Mouse (Mus musculus): ENCODE results near the gene Pax3. TPM values are rescaled to one million over a fixed set of nuclear protein-coding genes. Genes with fewer than 3 reads are reported as not detected.

Pax3 gene
- polyA plus RNA-seq, 1 experiment from 2014 or later, result 0.09 TPM

DNA sequence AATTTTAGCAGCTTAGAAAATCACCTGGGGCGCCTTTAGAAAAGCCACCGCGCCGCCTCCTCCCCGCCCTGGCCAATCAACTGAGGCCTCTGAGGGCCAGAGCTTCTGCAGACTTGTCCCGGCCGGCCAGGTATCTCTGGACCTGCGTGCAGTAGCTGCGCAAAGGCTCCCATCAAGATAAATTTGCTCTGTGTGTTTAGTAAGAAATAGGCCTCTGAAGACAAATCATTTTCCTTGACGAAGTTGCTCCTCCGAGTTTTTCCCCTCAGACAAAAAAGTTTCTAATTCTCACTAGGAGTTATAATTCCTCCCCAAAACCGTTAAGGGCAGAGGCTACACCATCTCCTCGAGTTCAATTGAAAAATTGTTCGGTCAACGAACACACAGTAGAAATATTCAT lies 13.6 kb upstream of the Pax3 start:
- Histone ChIP-seq H3K36me3 (no peaks in the 10 kb centered on the region), H3K9me3 (no peaks in the 10 kb centered on the region), H3K4me1 (peaks cover under 1% of the 10 kb centered on the region; the same call in 1 of the 2 replicates), H3K9ac (no peak overlapping the region), H3K27ac (replicated peaks) (no peak overlapping the region), H3K27me3 (replicated peaks) (peaks cover 100% of the 10 kb centered on the region), H3K4me2 (no peak overlapping the region), H3K4me3 (no peak overlapping the region)
- no peak for ATAC-seq (ENCODE audit: extremely low read depth, insufficient number of reproducible peaks, low FRiP score, low TSS enrichment)
- 2% methylated on average over 15 of the region's 15 CpGs for WGBS

DNA sequence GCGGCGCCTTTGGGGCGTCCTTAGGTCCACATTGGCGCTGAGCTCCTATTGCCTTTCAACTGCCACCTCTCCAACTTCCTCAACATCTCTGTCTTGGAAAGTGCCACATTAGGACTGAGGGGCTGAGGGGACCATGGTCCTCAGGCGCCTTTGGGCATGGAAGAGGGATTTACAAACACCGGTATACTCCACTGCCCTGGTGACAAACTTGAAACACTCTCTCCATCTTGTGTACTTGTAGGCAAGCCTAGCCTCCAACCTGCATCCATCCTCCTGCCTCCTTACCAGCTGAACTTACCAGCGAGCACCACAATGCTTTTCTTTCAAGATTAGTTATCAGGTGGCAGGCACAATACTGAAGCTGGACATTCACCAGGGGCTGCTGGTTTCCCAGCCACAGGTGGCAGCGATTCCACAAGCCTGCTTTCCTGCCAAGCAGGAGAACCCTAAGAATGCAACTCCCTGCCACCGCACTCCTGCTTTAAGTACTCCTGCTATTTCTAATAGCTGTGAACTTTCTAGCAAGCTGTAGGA lies 11.4 kb upstream of the Pax3 start:
- no peak overlapping the region for H3K4me2 ChIP-seq
- ATAC-seq (ENCODE audit: extremely low read depth, insufficient number of reproducible peaks, low FRiP score, low TSS enrichment), result no peak
- no peak overlapping the region for H3K27ac ChIP-seq (replicated peaks)
- H3K27me3 ChIP-seq (replicated peaks), result peaks cover 100% of the 10 kb centered on the region
- peaks cover 7% of the 10 kb centered on the region for H3K4me1 ChIP-seq
- no peaks in the 10 kb centered on the region for H3K36me3 ChIP-seq
- 5% methylated on average over 9 of the region's 9 CpGs for WGBS
- H3K4me3 ChIP-seq, result no peak overlapping the region
- no peaks in the 10 kb centered on the region for H3K9me3 ChIP-seq
- H3K9ac ChIP-seq, result no peak overlapping the region

DNA sequence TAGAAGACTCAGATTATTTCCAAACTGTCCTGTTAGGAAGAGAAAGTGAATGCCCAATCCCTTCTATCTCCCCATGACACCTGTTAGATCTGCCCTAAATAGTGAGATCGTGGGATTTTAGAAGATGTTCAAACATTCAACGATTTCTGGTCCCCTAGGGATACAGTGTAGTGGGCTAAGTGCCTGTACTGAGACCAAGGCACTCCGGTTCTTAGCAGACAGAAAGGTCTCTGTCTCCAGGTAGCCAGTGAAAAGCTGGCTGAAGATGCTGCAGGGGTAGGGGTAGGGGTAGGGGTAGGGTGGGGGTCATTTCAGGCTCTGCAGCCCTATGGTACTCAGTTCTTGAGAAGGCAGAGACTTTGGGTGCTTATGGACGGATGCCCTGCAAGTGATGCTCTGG lies 7.4 kb upstream of the Pax3 start:
- Histone ChIP-seq H3K36me3 (no peaks in the 10 kb centered on the region), H3K27me3 (replicated peaks) (peaks cover 97% of the 10 kb centered on the region), H3K4me1 (peaks cover 10% of the 10 kb centered on the region), H3K9ac (no peak overlapping the region), H3K4me3 (peak overlapping the region; percentile 52), H3K4me2 (peak overlapping the region; percentile 71), H3K27ac (replicated peaks) (no peak overlapping the region), H3K9me3 (no peaks in the 10 kb centered on the region)
- 16% methylated on average over 4 of the region's 4 CpGs for WGBS
- ATAC-seq (ENCODE audit: extremely low read depth, insufficient number of reproducible peaks, low FRiP score, low TSS enrichment), result no peak

DNA sequence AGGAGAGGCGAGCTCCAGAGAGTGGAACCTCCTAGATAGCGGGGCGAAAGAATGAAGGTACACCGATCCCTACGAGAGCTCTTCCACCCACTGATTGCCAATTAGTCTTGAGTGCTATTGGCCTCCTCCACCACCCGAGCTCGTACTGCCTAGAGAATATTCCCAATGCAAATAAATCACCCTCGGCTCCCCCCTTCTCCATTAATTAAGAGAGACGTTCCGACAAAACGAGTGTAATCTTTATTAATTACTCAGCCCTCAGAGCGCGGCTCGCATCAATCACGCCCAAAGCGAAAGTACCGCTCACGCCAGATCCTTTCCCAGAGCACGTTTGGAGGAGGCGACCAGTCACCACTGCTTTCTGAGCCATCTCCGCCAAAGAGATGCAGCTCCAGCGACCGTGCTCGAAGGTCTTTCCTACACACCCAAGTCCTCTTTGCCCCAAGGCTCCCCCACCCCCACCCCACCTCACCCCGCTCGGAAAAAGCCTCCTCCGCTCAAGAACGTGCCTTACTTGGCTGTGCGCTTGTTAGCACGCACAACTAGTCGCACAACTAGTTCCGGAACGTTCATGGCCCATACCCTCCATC lies 6.8 kb upstream of the Pax3 start:
- Histone ChIP-seq H3K4me3 (peak overlapping the region; percentile 52), H3K36me3 (no peaks in the 10 kb centered on the region), H3K27ac (replicated peaks) (no peak overlapping the region), H3K9ac (peak overlapping the region; percentile 45), H3K4me2 (peak overlapping the region; percentile 71), H3K9me3 (no peaks in the 10 kb centered on the region), H3K4me1 (peaks cover 10% of the 10 kb centered on the region), H3K27me3 (replicated peaks) (peaks cover 97% of the 10 kb centered on the region)
- no peak for ATAC-seq (ENCODE audit: extremely low read depth, insufficient number of reproducible peaks, low FRiP score, low TSS enrichment)
- 1% methylated on average over 33 of the region's 33 CpGs for WGBS

DNA sequence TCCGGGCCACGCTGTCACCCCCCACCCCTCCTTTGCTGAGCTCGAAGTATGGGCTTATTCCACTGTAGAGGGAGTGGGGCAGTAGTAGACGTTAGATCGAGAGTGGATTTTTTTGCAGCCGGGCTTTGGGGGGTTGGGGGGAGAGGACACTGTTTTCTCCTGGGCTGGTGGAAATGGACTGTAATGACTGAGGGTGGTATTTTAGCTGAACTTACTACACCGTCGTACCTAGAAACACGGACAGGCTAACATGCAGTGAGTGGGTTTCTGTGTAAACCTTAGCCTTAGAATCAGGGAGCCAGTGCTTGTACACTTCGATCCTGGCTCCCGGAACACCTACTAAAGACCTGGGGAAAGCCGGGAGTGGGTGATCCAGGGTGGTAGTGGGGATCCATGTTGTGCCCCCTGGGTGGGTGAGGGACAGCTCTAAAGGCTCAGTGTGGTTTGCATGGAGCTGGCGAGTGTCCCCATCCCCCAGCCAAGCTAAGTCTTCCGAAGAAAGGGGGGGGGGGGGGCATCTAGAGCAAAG lies 6.2 kb upstream of the Pax3 start:
- Histone ChIP-seq H3K4me3 (peak overlapping the region; percentile 52), H3K36me3 (no peaks in the 10 kb centered on the region), H3K4me2 (peak overlapping the region; percentile 71), H3K27me3 (replicated peaks) (peaks cover 97% of the 10 kb centered on the region), H3K4me1 (peaks cover 10% of the 10 kb centered on the region), H3K9me3 (no peaks in the 10 kb centered on the region), H3K27ac (replicated peaks) (no peak overlapping the region), H3K9ac (0 out of 2 replicates have a peak overlapping the region, but pooled peaks have one; percentile 45)
- 4% methylated on average over 14 of the region's 14 CpGs for WGBS
- ATAC-seq (ENCODE audit: extremely low read depth, insufficient number of reproducible peaks, low FRiP score, low TSS enrichment), result no peak

DNA sequence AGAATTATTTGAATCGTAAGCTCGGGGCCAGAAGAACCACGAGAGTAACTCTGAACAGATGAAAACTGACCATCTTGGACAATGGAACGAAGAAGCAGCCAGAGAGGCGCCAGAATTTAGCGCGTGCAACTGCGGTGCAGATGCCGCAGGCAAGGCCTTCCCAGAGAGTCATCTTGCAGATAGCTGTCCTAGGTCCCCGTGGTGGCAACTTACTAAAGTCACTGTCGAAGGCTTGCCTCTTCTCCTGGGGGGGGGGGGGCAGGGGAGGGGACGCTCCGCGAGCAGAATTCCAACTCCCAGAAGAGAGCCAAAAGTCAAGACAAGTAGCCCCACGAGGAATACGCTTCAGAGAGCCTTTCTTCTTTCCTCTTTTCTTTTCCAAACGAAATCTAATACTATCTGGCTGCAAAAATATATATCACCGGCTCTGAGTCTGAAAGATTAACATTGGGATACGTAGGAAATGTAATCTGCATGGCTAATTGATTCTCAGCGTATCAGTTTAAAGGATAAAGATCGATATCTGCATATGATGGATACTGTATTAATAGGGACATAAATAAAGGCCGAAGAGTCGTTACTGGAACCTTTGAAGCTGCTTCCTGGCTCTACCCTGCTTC lies 5.6 kb upstream of the Pax3 start:
- peak overlapping the region; percentile 71; the same call in 1 of the 2 replicates for H3K4me2 ChIP-seq
- no peak for ATAC-seq (ENCODE audit: extremely low read depth, insufficient number of reproducible peaks, low FRiP score, low TSS enrichment)
- H3K4me1 ChIP-seq, result peaks cover 10% of the 10 kb centered on the region
- H3K27me3 ChIP-seq (replicated peaks), result peaks cover 97% of the 10 kb centered on the region
- no peaks in the 10 kb centered on the region for H3K9me3 ChIP-seq
- peak overlapping the region; percentile 52; the same call in 1 of the 2 replicates for H3K4me3 ChIP-seq
- WGBS, result 3% methylated on average over 23 of the region's 23 CpGs
- no peak overlapping the region for H3K9ac ChIP-seq
- no peak overlapping the region for H3K27ac ChIP-seq (replicated peaks)
- H3K36me3 ChIP-seq, result no peaks in the 10 kb centered on the region

DNA sequence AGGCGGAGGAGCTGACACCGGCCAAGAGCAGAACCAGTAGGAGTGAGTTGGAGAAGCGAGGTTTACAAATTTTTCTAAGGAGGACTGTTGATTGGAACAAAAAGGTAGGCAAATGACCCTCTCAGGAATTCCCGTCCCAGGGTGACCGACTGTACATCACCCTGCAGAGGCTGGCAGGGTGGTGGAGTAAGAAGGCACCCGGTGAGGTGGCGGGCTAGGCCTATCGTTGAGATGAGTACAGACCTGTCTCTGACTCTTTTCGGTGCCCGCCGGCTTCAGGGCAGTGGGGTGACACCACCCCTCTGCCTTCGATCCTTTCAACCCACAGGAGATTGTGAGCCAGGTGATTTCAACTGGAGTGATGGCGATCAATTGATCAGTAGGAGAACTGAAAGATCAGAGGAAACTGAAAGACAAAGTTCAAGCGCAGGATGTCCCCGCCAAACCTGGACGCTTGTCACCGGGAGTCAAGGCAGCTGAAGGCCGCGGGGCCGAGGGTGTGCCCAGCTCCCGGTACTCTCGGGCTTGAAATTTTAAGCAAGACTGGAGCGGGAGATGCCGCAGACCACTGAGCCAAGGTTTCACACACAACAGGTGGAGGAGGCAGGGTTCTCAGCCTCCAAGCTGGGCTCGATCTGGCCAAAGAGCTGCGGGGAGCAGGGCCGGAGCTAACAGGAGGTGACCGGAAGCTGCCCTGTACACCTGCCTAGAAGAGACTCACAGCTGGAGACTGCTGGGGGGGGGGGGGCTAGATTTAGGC lies 4.5 kb upstream of the Pax3 start:
- 2% methylated on average over 28 of the region's 28 CpGs for WGBS
- no peaks in the 10 kb centered on the region for H3K9me3 ChIP-seq
- H3K4me2 ChIP-seq, result no peak overlapping the region
- H3K27me3 ChIP-seq (replicated peaks), result peaks cover 97% of the 10 kb centered on the region
- no peaks in the 10 kb centered on the region for H3K36me3 ChIP-seq
- no peak for ATAC-seq (ENCODE audit: extremely low read depth, insufficient number of reproducible peaks, low FRiP score, low TSS enrichment)
- no peak overlapping the region for H3K9ac ChIP-seq
- no peak overlapping the region for H3K4me3 ChIP-seq
- no peak overlapping the region for H3K27ac ChIP-seq (replicated peaks)
- peaks cover 19% of the 10 kb centered on the region for H3K4me1 ChIP-seq

DNA sequence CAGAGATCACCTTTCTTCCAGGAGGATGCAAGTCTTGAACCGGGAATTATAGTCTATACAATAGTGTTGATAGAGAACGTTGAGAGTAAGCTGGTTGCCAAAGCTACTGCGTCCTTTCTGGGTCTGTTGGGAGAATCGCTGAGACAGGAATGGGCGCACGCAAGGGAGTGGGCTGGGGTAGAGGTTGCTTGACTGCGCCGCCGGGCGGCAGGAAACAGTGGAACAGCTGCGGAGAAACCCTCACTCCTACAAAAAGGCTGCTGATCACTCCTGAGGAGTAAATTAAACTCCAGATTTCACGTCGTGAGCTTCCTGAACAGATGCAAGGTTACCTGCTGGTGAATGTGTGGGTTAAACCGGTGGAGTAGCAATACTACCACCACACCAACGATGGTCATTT lies 3.3 kb upstream of the Pax3 start:
- peaks cover 97% of the 10 kb centered on the region for H3K27me3 ChIP-seq (replicated peaks)
- H3K4me2 ChIP-seq, result no peak overlapping the region
- no peak for ATAC-seq (ENCODE audit: extremely low read depth, insufficient number of reproducible peaks, low FRiP score, low TSS enrichment)
- under 1% methylated on average over 15 of the region's 15 CpGs for WGBS
- no peak overlapping the region for H3K9ac ChIP-seq
- no peaks in the 10 kb centered on the region for H3K9me3 ChIP-seq
- H3K36me3 ChIP-seq, result no peaks in the 10 kb centered on the region
- no peak overlapping the region for H3K27ac ChIP-seq (replicated peaks)
- no peak overlapping the region for H3K4me3 ChIP-seq
- peaks cover 25% of the 10 kb centered on the region for H3K4me1 ChIP-seq

DNA sequence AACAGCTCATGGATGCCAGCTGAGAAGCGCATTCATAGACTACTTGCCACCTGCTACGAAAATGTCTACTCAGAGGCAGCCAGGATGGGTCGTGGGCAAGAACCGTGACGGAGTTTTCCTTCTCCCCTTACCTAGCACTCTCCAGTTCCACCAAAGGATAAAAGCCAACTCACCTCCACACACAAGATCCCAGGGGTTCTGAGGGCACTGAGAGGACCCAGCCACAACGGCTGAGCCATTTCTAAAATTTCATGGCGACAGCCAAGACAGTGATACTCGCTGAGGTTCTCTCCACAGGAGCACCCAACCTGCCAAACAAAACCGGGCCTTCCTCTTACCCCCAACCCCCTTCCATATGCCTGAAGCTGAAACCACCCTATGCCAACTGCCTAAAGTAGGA lies 2.3 kb upstream of the Pax3 start:
- H3K9me3 ChIP-seq, result no peaks in the 10 kb centered on the region
- H3K4me2 ChIP-seq, result no peak overlapping the region
- H3K36me3 ChIP-seq, result no peaks in the 10 kb centered on the region
- WGBS, result 2% methylated on average over 9 of the region's 9 CpGs
- ATAC-seq (ENCODE audit: extremely low read depth, insufficient number of reproducible peaks, low FRiP score, low TSS enrichment), result no peak
- H3K4me1 ChIP-seq, result peaks cover 25% of the 10 kb centered on the region
- H3K4me3 ChIP-seq, result no peak overlapping the region
- H3K27ac ChIP-seq (replicated peaks), result no peak overlapping the region
- no peak overlapping the region for H3K9ac ChIP-seq
- H3K27me3 ChIP-seq (replicated peaks), result peaks cover 97% of the 10 kb centered on the region

DNA sequence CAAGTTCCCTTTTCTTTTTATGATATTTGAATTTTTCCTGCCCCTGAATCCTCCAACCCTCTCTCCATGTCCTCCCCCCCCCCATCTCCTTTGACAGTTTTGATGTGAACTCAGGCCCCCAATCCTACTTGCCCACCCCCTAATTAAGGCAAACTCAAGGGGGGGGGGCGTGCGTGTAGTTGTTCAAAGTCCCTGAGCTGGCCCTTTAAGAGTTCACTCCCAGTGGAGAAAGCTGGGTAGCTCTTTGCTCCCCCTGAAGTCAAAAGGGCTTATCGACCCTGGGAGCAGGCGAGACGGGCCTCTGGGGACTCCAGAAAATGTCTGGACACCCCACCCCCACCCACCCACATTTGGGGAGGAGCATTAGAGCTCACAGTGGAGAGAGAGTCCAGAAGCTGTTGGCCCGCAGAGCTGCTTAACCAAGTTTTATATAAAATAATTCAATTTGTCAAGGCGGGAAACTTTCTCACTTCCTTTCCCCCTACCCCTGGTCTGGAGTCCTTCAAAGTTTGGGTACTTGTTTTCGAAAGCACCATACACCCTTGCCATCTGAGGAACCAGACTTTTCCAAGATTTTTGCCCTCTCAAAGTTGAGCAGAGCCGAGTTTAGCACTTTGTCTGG lies 1.5 kb upstream of the Pax3 start:
- Histone ChIP-seq H3K36me3 (no peaks in the 10 kb centered on the region), H3K27ac (replicated peaks) (no peak overlapping the region), H3K27me3 (replicated peaks) (peaks cover 97% of the 10 kb centered on the region), H3K4me1 (peaks cover 19% of the 10 kb centered on the region), H3K4me3 (no peak overlapping the region), H3K4me2 (no peak overlapping the region), H3K9ac (no peak overlapping the region), H3K9me3 (no peaks in the 10 kb centered on the region)
- 0% methylated on average over 9 of the region's 9 CpGs for WGBS
- no peak for ATAC-seq (ENCODE audit: extremely low read depth, insufficient number of reproducible peaks, low FRiP score, low TSS enrichment)

All from heart, embryonic 13.5 days (tissue).